Mouse (Mus musculus): ENCODE data around the gene Mas1.

- TF ChIP-seq SMC3 (IDR thresholded peaks at IDR 0.05; ENCODE audit: low read depth, low read length) (no peak), MXI1 (IDR thresholded peaks at IDR 0.05; ENCODE audit: low read depth, low read length) (no peak), CTCF (IDR thresholded peaks at IDR 0.05 in 2 of 3, conservative IDR thresholded peaks at IDR 0.05 in 1 of 3; ENCODE audit: control insufficient read depth in 1 of 3, insufficient read depth in 1 of 3, low read depth in 2 of 3, low read length in 3 of 3, poor library complexity in 1 of 3, severe bottlenecking in 1 of 3) (no peak), MEF2A (IDR thresholded peaks at IDR 0.05; ENCODE audit: extremely low read depth, insufficient replicate concordance, low read depth, low read length, poor library complexity, severe bottlenecking) (no peak), MAFK (IDR thresholded peaks at IDR 0.05; ENCODE audit: borderline replicate concordance, low read depth, low read length) (no peak)
These were observed 71.3 kb downstream of the Mas1 start for GRCm38 (mm10) chr17:12796633-12797032.
